Mouse (Mus musculus): ENCODE results near the gene Abi3bp.

GRCm38 (mm10) chr16:56498680-56499079, 21.0 kb downstream of the Abi3bp start:
- TF ChIP-seq CTCF (IDR thresholded peaks at IDR 0.05; ENCODE audit: low read depth) (no peak), EP300 (IDR thresholded peaks at IDR 0.05; ENCODE audit: low read depth) (no peak)
